Mouse (Mus musculus) heart, postnatal 10 days (tissue): Measurements from ENCODE around the gene Tent5a. TPM values are rescaled to one million over a fixed set of nuclear protein-coding genes. Genes with fewer than 3 reads are reported as not detected.

ENCODE experiments used
- DNase-seq, 2 experiments: peaks; one replicate each; pipeline ENCODE4 v3.0.0; 2021
- intact Hi-C: fragments of 180-260 bp; cut with DNase I; formaldehyde crosslinking; loops from one replicate; pipeline ENCODE4 v1.15.1; 2025
- total RNA-seq, 2 experiments: library from RNA; stranded (reverse); gene quantifications; 2 replicates each; pipeline ENCODE4 v1.2.3; 2021

Gene Tent5a
- 10 to 100 TPM; 11.0 to 13.9 TPM for total RNA-seq

DNA sequence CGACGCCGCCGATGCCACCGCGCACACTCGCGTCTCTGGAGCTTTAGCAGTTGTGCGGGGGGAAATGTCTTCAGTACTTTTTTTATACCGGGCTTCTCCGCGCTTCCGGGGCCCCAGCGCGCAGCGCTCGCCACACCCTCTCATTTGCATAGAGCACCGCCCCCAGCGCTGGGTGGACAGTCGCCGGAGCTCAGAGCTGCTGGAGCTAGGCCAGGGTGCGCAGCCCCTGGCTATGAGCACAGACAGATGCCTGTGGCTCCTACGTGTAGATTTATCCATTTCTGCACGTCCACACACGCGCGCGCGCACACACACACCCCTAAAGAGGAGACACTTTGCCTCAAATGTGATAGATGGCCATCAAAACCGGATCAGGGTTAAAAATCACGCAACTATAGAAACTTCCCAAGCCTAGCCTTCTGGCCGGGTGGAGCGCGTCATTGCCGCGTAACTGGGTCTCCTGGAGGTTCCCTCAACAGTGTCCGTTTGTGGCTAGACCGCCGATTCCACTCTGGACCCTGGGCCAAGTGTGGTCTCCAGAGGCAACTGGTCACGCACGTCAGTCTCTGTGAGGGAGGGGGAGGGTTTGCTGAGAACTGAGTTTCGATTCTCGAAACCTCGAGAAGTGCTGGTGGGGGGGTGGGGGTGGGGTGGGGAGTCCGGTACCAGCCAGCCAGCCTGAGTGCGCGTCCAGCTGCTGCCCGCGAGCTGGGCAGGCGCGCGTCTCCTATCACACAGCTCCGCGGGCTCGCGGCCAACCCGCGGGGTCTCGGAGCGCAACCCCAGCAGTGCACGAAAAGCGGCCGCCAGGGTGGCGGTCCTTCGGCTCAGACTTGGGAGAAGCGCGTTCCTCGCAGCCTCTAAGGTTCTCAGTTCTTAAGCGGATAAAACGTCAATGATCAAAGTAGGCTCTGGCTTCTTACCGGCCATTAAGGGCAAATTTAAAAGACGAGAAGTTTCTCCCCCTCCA lies at the start of gene Tent5a:
TSS of gene Tent5a (minus strand) at position 107 of the 970 bp plus-strand sequence.
- intact Hi-C loops: loop anchor here (2.0 to 10.0 kb wide), 10 partner anchors 261 to 1370 kb away; no protein-coding TSS in a partner anchor
- DNase-seq: peak; percentile 90 to 91

DNA sequence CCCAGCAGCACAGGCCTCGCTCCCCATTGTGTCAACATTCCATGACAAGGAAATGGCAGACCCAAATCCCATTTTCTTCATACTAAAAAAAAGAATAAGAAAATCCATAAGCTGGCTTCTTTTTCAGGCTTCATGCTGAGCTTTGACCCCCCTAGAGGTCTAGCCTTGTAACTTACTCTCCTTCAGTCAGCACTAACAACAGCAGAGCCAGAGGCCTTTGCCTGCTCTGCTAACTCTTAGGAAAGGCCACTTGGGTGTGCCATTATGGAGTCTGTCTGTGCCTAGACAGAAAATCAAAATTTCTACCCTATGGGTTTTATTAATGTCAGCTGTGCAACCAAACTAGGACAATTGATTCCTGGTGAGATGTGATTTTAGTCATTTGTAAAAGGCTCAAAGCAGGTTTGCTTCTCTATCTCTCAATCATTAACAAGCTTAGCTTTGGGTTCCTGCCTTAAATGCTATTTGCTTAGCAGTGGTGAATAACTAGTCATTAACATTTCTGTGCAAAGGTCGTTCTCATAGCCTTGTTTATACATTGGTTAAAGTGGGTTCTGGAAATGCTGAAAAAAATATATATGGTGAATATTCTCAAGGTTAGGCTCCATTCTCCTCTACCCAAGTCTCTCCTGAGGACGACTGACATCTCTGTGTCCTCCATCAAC lies 49.6 kb upstream of the Tent5a start:
- intact Hi-C loops: no loop called here
- no peak for DNase-seq

DNA sequence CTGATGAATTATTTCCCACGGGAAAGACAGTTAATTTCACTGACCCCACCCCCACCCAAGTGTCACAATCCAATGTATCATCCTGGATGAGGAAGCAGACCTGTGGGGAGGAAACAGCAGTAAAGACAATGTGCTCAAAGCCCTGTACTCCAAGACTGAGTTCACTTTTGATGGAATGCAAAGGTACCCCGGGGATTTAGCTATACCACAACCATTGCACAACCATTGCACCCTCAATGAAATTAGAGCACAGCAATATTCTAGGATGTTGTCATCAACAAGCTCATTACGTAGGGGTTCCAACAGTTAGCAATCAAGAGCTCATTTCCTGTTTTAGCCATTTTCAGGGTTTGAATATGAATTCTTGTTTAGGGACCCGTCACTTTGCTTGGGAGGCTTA lies 48.0 kb upstream of the Tent5a start:
- intact Hi-C loops: no loop called here

DNA sequence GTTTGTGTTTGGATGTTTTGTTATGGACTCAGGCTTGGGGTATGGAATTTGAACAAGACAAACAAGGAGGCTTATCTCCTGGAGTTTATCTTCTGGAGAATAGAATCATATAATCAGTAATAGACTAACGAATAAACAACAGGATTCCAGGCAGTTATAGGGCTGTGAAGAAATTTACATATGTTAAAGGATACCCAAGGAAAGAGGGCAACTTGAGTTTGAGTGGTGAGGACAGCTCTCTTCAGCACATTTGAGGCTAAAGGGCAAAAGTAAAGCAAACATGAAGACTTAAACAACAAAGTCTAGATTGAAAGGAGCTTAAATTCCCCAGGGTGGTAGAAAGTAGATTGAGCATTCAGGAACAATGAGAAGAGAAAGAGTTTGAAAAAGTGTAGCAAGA lies 44.9 kb upstream of the Tent5a start:
- intact Hi-C loops: no loop called here
- DNase-seq: no peak

More for the DNA sequence above, 48.0 kb upstream of the Tent5a start:
- no peak for DNase-seq

DNA sequence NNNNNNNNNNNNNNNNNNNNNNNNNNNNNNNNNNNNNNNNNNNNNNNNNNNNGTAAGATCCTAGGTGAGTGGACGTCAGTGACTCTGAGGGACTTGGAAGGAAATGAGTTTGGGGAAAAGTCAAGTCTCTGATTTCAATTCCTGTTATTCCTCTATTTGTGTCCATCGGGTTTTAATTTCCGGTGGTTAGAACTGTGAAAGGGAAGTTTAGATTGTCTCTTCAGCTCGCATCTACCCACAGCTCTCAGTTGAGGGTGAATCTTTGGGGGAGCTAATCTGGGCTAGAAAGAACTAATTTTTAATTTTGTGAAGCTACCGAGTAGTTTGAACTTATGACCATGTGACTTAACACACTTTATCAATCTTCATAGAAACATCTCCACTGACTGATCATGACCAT lies 42.4 kb upstream of the Tent5a start:
- intact Hi-C loops: no loop called here
- DNase-seq: no peak

DNA sequence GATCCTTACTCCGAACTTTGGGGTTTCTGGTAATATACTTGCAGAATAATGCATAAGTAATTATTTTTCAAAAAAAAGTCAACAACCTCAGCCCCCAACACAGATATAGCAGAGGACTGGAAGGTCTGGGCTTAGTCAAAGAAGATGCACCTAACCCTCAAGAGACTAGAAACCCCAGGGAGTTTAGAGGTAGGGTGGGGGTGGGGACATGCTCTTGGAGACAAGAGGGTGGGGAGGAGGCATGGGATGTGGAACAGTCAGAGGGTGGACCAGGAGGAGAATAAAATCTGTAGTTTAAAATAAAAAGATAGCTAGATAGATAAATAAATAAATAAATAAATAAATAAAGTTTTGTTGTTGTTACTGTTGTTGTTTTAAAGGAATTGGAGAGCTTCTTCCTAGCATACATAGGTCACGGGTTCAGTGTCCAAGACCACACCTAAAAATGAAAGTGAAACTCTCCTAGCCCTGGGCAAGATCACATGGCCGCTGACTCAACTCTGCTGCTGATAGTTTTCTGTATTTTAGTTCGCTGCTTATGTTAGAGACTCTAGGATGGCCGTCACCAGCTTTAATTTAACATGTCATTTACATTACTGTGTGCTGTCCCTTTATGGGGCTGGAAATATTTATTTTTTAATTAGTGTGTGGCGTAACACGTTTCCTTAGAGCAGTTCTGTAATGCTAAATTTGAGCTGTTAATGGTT lies 30.2 kb upstream of the Tent5a start:
- DNase-seq: no peak
- intact Hi-C loops: no loop called here

DNA sequence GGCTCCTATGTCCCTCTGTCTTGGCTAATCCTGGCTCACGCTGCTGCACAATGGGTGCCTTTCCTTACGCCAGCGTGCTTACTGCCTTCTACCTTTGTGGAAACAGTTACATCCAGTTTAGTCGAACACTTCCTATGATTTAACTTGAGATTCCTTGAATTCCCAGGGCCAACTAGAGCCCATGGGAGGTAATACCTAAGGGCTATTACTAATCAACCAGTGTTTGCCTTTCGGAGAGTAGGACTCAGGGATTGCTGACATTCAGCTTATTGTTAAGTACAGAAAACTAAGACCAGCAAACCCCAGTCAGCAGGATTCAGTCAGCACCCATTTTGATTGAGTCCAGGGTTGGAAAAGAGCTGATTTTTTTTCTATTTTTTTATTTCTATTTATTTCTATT lies 28.4 kb upstream of the Tent5a start:
- intact Hi-C loops: no loop called here
- no peak for DNase-seq

DNA sequence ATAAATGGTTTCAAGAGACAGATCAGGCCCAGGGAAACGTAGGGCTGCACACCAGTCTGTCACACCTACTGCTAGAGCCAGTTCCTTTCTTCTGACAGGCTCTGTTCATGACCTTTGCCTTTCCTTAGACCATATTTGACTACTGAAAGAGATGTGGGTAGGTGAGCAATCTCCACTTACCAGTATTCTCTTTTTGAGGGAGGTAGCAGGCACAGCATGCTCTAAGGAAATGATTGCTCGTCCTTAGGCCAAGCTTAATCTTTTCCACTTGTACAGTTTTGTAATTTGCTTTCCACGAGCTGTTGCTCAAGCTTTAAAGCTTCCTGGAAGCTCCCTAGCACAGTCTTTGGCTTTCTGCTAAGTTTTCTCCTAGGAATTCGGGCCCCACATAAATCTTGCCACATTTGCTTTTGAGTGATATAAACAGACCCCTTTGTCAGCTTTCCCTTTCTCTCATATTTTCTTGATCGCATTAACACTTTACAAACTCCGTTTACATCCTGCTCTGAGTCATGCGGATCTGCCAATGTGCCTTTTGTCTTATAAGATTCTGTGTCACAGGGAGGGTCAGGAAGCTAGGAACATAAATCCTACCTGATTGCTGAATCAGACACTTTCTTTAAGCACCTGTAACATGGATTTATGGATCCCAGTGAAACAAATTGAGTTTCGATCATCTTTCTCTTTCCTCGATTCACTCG lies 20.8 kb upstream of the Tent5a start:
- no peak for DNase-seq
- intact Hi-C loops: no loop called here

DNA sequence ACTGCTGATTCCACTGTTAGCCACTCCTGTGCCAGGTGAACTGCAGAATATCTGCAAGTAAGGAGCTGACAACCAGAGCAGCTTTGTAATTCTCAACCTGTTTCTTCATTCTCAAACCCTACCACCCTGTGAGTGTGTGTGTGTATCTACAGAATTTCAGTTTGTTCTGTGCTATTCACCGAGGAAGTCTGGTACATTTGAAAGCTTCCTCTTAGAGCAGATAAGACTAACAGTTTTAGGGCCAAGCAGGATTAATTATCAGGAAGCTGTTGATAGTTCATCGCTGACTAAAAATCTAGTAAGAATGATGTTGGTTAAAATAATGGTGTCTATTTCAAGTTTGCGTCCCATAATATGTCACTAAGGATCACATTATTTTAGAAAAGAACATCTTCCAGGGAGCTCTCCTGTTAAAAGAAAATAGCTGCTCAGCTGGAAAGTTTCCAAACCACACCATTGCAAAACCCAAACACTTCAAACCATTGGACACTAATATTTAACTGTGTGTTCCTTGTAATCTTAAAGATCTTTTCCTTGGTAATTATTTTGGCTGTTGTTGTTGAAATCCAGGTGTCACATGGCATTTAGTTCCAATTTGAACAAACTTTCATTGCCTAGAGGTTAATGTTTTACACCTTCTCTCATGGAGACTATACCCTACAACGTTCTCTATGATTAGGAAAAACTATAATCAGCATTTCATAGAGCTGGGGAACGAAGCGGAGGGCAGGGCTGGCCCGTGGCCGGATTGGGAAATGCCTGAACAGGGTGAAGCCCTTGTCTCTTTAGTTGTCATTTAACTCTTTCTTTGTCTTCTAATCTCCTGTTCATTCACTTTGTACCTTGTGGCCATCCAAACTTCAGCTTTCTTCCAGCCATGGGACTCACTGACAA lies 16.0 kb upstream of the Tent5a start:
- intact Hi-C loops: no loop called here
- DNase-seq: no peak

DNA sequence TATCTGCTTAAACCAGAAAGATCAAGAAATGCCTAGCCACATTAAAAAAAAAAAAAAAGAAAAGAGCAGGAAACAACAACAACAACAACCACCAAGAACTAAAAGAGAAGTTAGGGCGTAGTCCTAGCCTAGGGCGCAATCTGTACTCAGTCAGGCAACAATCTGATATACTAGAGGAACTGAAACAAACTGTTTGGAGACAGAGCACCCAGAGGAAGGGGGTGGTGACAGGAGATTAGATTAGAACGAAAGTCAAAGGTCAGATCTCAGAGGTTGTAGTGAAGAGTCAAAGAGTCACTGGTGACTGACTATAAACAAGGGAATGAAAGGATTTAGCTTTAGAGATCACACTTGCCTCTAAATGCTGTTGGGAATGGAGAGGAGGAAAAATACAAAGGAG lies 13.2 kb upstream of the Tent5a start:
- DNase-seq: no peak
- intact Hi-C loops: no loop called here

DNA sequence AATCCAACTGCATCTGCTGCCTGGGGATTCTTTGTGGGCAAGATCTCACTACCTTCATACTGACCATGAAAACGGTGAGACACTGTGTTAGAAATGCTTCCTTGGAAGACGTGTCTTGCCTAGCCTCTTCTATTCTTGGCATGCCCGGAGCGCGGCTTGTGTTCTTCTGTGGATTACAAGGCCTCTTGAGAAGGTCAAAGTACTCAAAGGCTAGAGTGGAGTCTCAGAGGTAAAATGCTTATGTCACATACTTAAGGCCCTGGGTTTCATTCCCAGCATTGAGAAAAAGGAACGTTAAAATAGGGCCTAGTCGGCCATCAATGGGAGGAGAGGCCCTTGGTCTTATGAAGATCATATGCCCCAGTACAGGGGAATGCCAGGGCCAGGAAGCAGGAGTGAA lies 8.9 kb upstream of the Tent5a start:
- no peak for DNase-seq
- intact Hi-C loops: no loop called here

DNA sequence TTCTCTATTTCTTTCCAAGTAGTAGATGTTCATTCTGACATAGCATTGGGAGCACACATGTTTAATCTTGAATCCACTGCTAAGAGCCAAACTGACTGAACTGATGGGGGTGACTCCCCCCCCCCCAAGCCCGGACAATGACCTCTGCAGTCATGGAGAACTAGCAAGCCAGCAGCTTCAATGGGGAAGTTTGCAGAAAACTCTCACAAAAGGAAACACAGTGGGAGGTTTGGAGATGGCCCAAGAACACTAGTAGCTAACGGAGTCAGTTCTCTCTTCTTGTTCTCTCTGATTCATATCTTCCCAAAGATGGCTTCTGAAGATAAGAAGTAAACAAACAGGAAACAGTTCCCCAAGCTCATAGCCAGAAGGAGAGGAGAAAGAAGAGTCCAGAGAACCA lies 4.4 kb upstream of the Tent5a start:
- peak; percentile 12 to 26 for DNase-seq
- intact Hi-C loops: no loop called here

DNA sequence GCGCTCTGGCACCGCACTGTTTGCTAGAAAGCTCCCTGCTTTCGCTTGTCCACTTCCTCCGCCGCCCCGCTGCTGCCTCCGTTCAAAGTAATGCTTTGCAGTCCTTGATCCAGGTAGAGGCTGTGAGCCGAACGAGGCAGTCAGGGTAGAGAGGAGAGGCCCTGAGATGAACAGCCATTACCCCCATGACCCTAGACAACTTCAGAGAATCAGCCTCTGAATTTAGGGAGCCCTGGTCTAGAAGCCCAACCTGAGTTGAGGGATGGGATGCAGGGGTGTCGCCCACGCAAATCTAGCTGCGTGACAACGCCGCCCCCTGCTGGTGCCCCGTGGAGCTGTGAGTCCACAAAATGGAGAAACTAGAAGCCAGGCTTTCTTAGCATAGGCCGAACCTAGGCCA lies 1.1 kb upstream of the Tent5a start:
- DNase-seq: peak; percentile 93 to 95

DNA sequence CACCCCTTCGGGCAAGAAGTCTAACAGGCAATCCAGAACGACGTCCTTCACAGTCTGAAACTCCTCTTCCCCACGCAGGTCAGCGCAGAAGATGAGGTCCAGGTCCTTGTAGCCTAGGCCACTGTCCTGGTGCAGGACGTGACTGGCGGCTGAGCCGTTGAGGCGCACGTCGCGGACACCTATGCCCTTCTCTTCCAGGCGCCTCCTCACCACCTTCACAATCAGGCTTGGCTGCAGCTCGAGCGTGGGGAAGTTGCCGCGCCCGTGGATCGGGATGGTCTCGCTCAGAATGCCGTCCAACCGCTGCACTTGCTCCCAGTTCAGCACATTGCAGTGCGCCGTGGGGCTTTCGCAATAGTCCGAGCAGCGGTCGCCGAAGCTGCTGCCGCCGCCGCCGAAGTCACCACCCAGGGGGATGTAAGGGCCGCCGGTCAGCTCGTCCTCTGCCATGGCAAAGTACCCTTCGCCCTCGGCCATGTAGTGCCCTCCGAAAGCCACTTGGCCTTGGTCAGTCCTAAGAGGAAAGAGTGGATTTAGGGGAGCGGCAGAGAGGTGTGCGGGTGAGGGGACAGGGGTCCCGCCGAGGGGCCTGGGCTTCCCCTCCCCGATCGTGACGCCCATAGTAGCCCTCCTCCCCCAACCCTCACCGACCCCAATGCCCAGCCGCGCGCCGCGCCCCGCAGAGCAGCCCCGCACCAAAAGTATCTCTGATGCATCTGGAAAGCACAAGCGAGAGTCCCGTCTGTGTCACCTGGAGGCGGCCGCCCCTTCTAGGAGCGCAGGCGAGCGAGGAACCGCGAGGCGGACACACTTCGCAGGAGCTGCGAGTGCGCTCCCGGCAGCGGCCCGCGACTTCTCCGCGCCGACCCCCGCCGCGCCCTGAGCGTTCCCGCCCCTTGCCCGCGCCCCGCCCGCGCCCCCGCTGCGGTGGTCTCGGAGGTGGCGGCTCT lies 581 bp downstream of the Tent5a start:
- intact Hi-C loops: loop anchor here (5.0 to 10.0 kb wide), 5 partner anchors 359 to 1369 kb away; no protein-coding TSS in a partner anchor
- peak; percentile 74 to 76 for DNase-seq

More for the DNA sequence above, 1.1 kb upstream of the Tent5a start:
- intact Hi-C loops: loop anchor here (2.0 to 10.0 kb wide), 10 partner anchors 261 to 1371 kb away; no protein-coding TSS in a partner anchor

DNA sequence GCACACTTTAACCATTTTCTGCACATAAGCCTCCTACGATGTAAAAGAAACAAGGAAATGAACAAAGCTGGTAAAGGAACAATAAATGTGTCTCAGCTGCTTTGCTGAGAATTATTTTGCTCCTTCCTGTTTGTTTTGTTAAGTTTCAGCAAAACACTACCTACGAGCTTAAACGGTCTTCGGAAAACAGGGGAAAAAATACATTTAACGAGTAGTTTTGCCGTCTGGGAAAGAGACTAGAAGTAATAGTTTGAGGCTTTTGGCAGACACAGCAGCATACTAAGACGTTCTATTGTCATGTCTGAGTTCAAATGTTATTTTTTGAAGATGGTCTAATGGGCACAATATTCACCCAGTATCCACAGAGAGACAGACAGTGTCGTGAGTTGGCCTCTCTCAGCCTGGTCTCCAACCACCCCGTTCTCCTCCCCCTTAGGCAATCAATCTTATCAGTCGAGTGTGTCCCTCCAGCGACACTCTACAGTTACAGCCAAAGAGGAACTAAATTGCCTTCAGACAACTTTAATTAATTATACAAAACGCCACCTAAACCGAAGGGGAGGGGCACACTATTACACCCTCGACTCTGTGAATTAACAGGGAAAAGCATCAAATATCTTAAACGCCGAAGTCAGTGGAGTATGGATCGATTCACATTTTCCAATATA lies 1.8 kb downstream of the Tent5a start:
- intact Hi-C loops: loop anchor here (5.0 to 10.0 kb wide), 5 partner anchors 358 to 1368 kb away; no protein-coding TSS in a partner anchor
- DNase-seq: peak; percentile 40

DNA sequence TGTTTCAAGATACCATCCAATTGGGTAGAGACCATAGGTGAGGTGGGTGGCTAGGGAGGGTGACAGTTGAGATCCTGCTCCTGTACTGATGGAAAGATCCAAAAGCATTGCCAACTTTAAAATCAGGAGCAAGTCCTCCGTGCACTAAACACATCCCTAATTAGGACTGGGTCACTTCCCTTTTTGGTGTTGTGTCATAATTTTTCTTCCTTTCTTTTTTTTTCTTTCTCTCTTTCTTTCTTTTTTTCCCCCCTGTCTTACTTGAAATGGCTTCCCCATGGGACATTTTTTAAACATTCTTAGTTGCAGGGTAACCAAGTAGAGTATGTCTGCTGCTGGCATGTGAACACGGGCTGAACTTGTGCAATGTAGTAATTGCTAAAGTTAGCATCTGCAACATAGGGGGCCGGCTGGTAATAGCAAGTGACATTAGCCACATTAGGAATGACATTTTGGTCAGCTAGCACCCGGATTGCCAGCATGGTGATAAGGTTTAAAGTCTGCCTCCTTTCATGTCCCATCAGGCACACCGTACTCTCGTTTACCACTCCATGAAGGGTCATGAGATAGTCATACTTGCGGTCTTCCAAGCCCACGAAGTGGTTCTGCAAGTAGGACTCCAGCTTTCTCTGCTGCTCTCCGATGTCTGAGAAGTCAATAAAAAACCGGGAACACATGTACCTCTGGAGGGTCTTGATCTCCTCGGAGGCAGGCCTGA lies 2.8 kb downstream of the Tent5a start:
- DNase-seq: peak; percentile 57 to 68
- intact Hi-C loops: loop anchor here (10.0 kb wide), 2 partner anchors 590 to 1230 kb away; no protein-coding TSS in a partner anchor
